8 mouse cellular contexts compared by ENCODE assay signal in the genomic region with DNA sequence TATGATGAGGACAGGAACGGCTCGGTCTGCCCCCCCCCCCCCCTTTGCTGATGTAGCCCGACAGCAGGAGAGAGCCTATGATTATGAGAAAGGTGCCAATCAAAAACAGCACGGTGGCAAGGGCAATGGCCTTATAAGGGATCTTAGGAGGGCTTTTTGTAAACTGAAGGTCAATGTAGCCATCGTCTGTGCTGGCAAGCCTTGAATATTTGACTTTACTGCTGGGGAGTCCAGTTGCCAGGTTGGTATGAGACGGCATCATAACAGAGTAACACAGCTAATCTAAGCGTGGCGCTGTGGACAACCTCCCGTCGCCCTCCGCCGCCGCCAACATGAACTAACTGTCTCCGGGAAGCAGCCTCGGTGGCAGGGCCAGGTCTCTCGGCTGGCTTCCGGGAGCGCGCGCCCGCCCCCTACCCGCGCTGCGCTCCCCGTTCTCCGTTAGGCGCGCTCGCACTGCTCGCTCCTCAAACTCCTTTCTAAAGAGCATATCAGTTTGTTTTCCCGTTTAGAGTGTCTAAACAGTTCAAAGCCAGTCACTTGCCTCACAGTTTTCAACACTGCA. TPM values are rescaled to one million over a fixed set of nuclear protein-coding genes. Genes with fewer than 3 reads are reported as not detected.
A peak's percentile ranks its signal among the peaks of the same experiment; 100 is the strongest.
DNase-seq lines count a peak whose midpoint lies in the region; ATAC-seq and TF ChIP-seq lines count a peak whose summit lies in the region.
"Not testable (repeated sequence)": the region's sequence is repeated elsewhere in the genome, so short reads cannot be mapped to it uniquely, and the experiment has no call there.

No protein-coding gene starts in this region.

- H3K36me3 ChIP-seq in embryonic facial prominence, embryonic 14.5 days (ENCODE audit: control insufficient read depth, insufficient read depth, low read length); heart, embryonic 11.5 days (ENCODE audit: control insufficient read depth, insufficient read depth, low read length); intestine, embryonic 14.5 days (ENCODE audit: control insufficient read depth, insufficient read depth, low read length); limb, embryonic 14.5 days (ENCODE audit: control insufficient read depth, insufficient read depth, low read length): not testable (repeated sequence)

- DNase-seq in CD4-positive, CD25-positive, alpha-beta regulatory T cell, adult 2 months (ENCODE audit: low read depth, low spot score) = peak; percentile 60
- peak; percentile 33 for DNase-seq in brain, adult 2 months (ENCODE audit: low read depth, low spot score)
- not testable (repeated sequence) for DNase-seq in embryonic facial prominence, embryonic 14.5 days (ENCODE audit: low spot score); intestine, embryonic 14.5 days (ENCODE audit: low spot score); limb, embryonic 14.5 days (ENCODE audit: low spot score)
- DNase-seq in ovary, postnatal 36 days (ENCODE audit: low spot score) = peak; percentile 46

- TF ChIP-seq POLR2A in limb, embryonic 14.5 days (IDR thresholded peaks at IDR 0.05; ENCODE audit: borderline replicate concordance, extremely low read depth, insufficient read depth, insufficient read length) = not testable (repeated sequence)

- ATAC-seq in embryonic facial prominence, embryonic 14.5 days (ENCODE audit: low read depth); heart, embryonic 11.5 days (replicated peaks; ENCODE audit: insufficient number of reproducible peaks, low FRiP score, low TSS enrichment); intestine, embryonic 14.5 days (replicated peaks; ENCODE audit: low FRiP score, low TSS enrichment, low read depth); limb, embryonic 14.5 days (ENCODE audit: low FRiP score, low read depth): not testable (repeated sequence)
- ATAC-seq in megakaryocyte progenitor cell, adult 5-6 weeks (replicated peaks; ENCODE audit: poor library complexity) = peak; percentile 99

- H3K27ac ChIP-seq in embryonic facial prominence, embryonic 14.5 days (replicated peaks; ENCODE audit: low read depth, low read length); heart, embryonic 11.5 days (ENCODE audit: low read depth, low read length); intestine, embryonic 14.5 days (ENCODE audit: low read depth); limb, embryonic 14.5 days (replicated peaks; ENCODE audit: low read depth, low read length): not testable (repeated sequence)

- H3K4me3 ChIP-seq in embryonic facial prominence, embryonic 14.5 days (ENCODE audit: low read depth, low read length) = peak overlapping the region; percentile 35
- H3K4me3 ChIP-seq in heart, embryonic 11.5 days (ENCODE audit: low read depth, low read length) = peak overlapping the region; percentile 42
- peak overlapping the region; percentile 27; the same call in 1 of the 2 replicates for H3K4me3 ChIP-seq in intestine, embryonic 14.5 days (ENCODE audit: low read depth, low read length)
- H3K4me3 ChIP-seq in limb, embryonic 14.5 days (replicated peaks; ENCODE audit: low read length) = peak overlapping the region; percentile 26

- H3K4me2 ChIP-seq in embryonic facial prominence, embryonic 14.5 days (ENCODE audit: low read depth, low read length) = peak overlapping the region; percentile 56
- H3K4me2 ChIP-seq in heart, embryonic 11.5 days = peak overlapping the region; percentile 74
- peak overlapping the region; percentile 50 for H3K4me2 ChIP-seq in intestine, embryonic 14.5 days (ENCODE audit: low read length)
- peak overlapping the region; percentile 52 for H3K4me2 ChIP-seq in limb, embryonic 14.5 days (replicated peaks; ENCODE audit: low read depth, low read length, severe bottlenecking)

- not testable (repeated sequence) for H3K9me3 ChIP-seq in embryonic facial prominence, embryonic 14.5 days (ENCODE audit: control insufficient read depth, low read length); heart, embryonic 11.5 days (replicated peaks; ENCODE audit: control insufficient read depth, low read length); intestine, embryonic 14.5 days (ENCODE audit: control insufficient read depth, low read length); limb, embryonic 14.5 days (ENCODE audit: control insufficient read depth, low read length)

- not testable (repeated sequence) for H3K27me3 ChIP-seq in embryonic facial prominence, embryonic 14.5 days (replicated peaks; ENCODE audit: control insufficient read depth, insufficient read depth, low read length); heart, embryonic 11.5 days (ENCODE audit: control insufficient read depth, insufficient read depth, low read length); intestine, embryonic 14.5 days (replicated peaks; ENCODE audit: control insufficient read depth, insufficient read depth, low read length); limb, embryonic 14.5 days (ENCODE audit: control insufficient read depth, insufficient read depth, low read length)

- WGBS in embryonic facial prominence, embryonic 14.5 days = 2% methylated on average over 27 of the region's 31 CpGs
- 4% methylated on average over 31 of the region's 31 CpGs for WGBS in heart, embryonic 11.5 days (ENCODE audit: insufficient replicate concordance)
- 6% methylated on average over 31 of the region's 31 CpGs for WGBS in intestine, embryonic 14.5 days
- 2% methylated on average over 31 of the region's 31 CpGs for WGBS in limb, embryonic 14.5 days

- H3K4me1 ChIP-seq in embryonic facial prominence, embryonic 14.5 days (ENCODE audit: control insufficient read depth, insufficient read depth, low read length); heart, embryonic 11.5 days (ENCODE audit: control insufficient read depth, insufficient read depth, low read length); intestine, embryonic 14.5 days (replicated peaks; ENCODE audit: control insufficient read depth, insufficient read depth, low read length); limb, embryonic 14.5 days (ENCODE audit: control insufficient read depth, insufficient read depth, low read length): not testable (repeated sequence)

- peak overlapping the region; percentile 1; the same call in 1 of the 2 replicates for H3K9ac ChIP-seq in embryonic facial prominence, embryonic 14.5 days (ENCODE audit: low read depth, low read length)
- H3K9ac ChIP-seq in heart, embryonic 11.5 days (ENCODE audit: low read depth, low read length) = peak overlapping the region; percentile 48
- not testable (repeated sequence) for H3K9ac ChIP-seq in intestine, embryonic 14.5 days (ENCODE audit: low read length)
- H3K9ac ChIP-seq in limb, embryonic 14.5 days (ENCODE audit: low read depth, low read length, severe bottlenecking) = 0 out of 2 replicates have a peak overlapping the region, but pooled peaks have one; percentile 44

RNA-seq across cellular contexts. Expression of gene Dnaja4, which starts 7.3 kb away (rescaled TPM):
- 14.1 and 16.1 TPM in 2 replicates for polyA plus RNA-seq in embryonic facial prominence, embryonic 14.5 days (2014; fragmentation: Nextera tagmentation; extraction: Ambion mirVana)
- polyA plus RNA-seq in heart, embryonic 11.5 days (2014; fragmentation: Nextera tagmentation; extraction: Ambion mirVana) = 19.0 and 25.6 TPM in 2 replicates
- 3.6 and 5.0 TPM in 2 replicates for polyA plus RNA-seq in intestine, embryonic 14.5 days (2014; fragmentation: Nextera tagmentation; extraction: Ambion mirVana)
- 12.0 and 12.1 TPM in 2 replicates for polyA plus RNA-seq in limb, embryonic 14.5 days (2012; rRNA removed)
- 11.2 and 13.0 TPM in 2 replicates for polyA plus RNA-seq in limb, embryonic 14.5 days (2014; fragmentation: Nextera tagmentation; extraction: Ambion mirVana)
- 0.51 and 1.4 TPM in 2 replicates for total RNA-seq in megakaryocyte progenitor cell, adult 5-6 weeks (2015)
- total RNA-seq in megakaryocyte progenitor cell, adult 5-6 weeks (2017) = 1.3 and 1.8 TPM in 2 replicates

RNA-seq across cellular contexts. Expression of gene Acsbg1, which starts 29.7 kb away (rescaled TPM):
- polyA plus RNA-seq in embryonic facial prominence, embryonic 14.5 days (2014; fragmentation: Nextera tagmentation; extraction: Ambion mirVana) = 2.9 and 3.5 TPM in 2 replicates
- 0.24 and 0.36 TPM in 2 replicates for polyA plus RNA-seq in heart, embryonic 11.5 days (2014; fragmentation: Nextera tagmentation; extraction: Ambion mirVana)
- 0.22 and 0.38 TPM in 2 replicates for polyA plus RNA-seq in intestine, embryonic 14.5 days (2014; fragmentation: Nextera tagmentation; extraction: Ambion mirVana)
- 0.40 and 0.77 TPM in 2 replicates for polyA plus RNA-seq in limb, embryonic 14.5 days (2012; rRNA removed)
- 0.18 and 0.51 TPM in 2 replicates for polyA plus RNA-seq in limb, embryonic 14.5 days (2014; fragmentation: Nextera tagmentation; extraction: Ambion mirVana)
- not detected in 2 replicates for total RNA-seq in megakaryocyte progenitor cell, adult 5-6 weeks (2015)
- total RNA-seq in megakaryocyte progenitor cell, adult 5-6 weeks (2017) = 0.20 and 2.9 TPM in 2 replicates

RNA-seq across cellular contexts. Expression of gene Wdr61, which starts 43.0 kb away (rescaled TPM):
- polyA plus RNA-seq in embryonic facial prominence, embryonic 14.5 days (2014; fragmentation: Nextera tagmentation; extraction: Ambion mirVana) = 143 and 154 TPM in 2 replicates
- polyA plus RNA-seq in heart, embryonic 11.5 days (2014; fragmentation: Nextera tagmentation; extraction: Ambion mirVana) = 124 and 128 TPM in 2 replicates
- polyA plus RNA-seq in intestine, embryonic 14.5 days (2014; fragmentation: Nextera tagmentation; extraction: Ambion mirVana) = 162 and 170 TPM in 2 replicates
- 96.1 and 105 TPM in 2 replicates for polyA plus RNA-seq in limb, embryonic 14.5 days (2012; rRNA removed)
- 159 and 161 TPM in 2 replicates for polyA plus RNA-seq in limb, embryonic 14.5 days (2014; fragmentation: Nextera tagmentation; extraction: Ambion mirVana)
- total RNA-seq in megakaryocyte progenitor cell, adult 5-6 weeks (2015) = 127 and 129 TPM in 2 replicates
- 68.9 and 94.4 TPM in 2 replicates for total RNA-seq in megakaryocyte progenitor cell, adult 5-6 weeks (2017)
